Mouse (Mus musculus) embryonic facial prominence, embryonic 14.5 days (tissue): ENCODE measurements around the gene Dnah7c. TPM values are rescaled to one million over a fixed set of nuclear protein-coding genes. Genes with fewer than 3 reads are reported as not detected.
"Not testable (repeated sequence)": the region's sequence is repeated elsewhere in the genome, so short reads cannot be mapped to it uniquely, and the experiment has no call there.

Experiments used
- ATAC-seq: fragments of 200-750 bp; cut with Nextera tagmentation; 2 replicates; pipeline ENCODE4 v1.8.0; 2017; ENCODE audit warnings: low read depth, moderate number of reproducible peaks, moderate TSS enrichment
- DNase-seq: peaks from one replicate; pipeline ENCODE4 v3.0.0-alpha.2; 2015; ENCODE audit warnings: low spot score
- H3K27ac ChIP-seq: fragments of 300-500 bp; sonication (generic); replicated peaks from 2 replicates; pipeline ENCODE4 v1.5.1; 2014; ENCODE audit warnings: low read depth, mild to moderate bottlenecking, low read length, moderate library complexity
- H3K27me3 ChIP-seq: fragments of 300-500 bp; sonication (generic); replicated peaks from 2 replicates; pipeline ENCODE4 v1.6.1; 2014; ENCODE audit warnings: low read length; ENCODE audit not compliant: control insufficient read depth, insufficient read depth
- H3K36me3 ChIP-seq: fragments of 300-500 bp; sonication (generic); 2 replicates; pipeline ENCODE4 v1.6.1; 2014; ENCODE audit warnings: low read length, mixed read lengths; ENCODE audit not compliant: control insufficient read depth, insufficient read depth
- H3K4me1 ChIP-seq: fragments of 300-500 bp; sonication (generic); 2 replicates; pipeline ENCODE4 v1.6.1; 2014; ENCODE audit warnings: antibody characterized with exemption, low read length; ENCODE audit not compliant: control insufficient read depth, insufficient read depth
- H3K4me2 ChIP-seq: fragments of 300-500 bp; sonication (generic); 2 replicates; pipeline ENCODE4 v1.6.1; 2014; ENCODE audit warnings: low read depth, mild to moderate bottlenecking, low read length, moderate library complexity, mixed read lengths
- H3K4me3 ChIP-seq: fragments of 300-500 bp; sonication (generic); 2 replicates; pipeline ENCODE4 v1.5.1; 2014; ENCODE audit warnings: low read depth, mild to moderate bottlenecking, low read length
- H3K9ac ChIP-seq: fragments of 300-500 bp; sonication (generic); 2 replicates; pipeline ENCODE4 v1.6.1; 2014; ENCODE audit warnings: low read depth, mild to moderate bottlenecking, low read length, moderate library complexity, mixed read lengths
- H3K9me3 ChIP-seq: fragments of 300-500 bp; sonication (generic); 2 replicates; pipeline ENCODE4 v1.6.1; 2016; ENCODE audit warnings: low read length; ENCODE audit not compliant: control insufficient read depth
- WGBS: fragments of 180-500 bp; shearing (Covaris S2); extraction: QIAGEN DNeasy Blood & Tissue Kit; methylation state at CpG from one replicate; pipeline ENCODE4 v1.1.7; 2014; 5-methylcytosine and 5-hydroxymethylcytosine counted together
- polyA plus RNA-seq: library from polyadenylated mRNA; unstranded; fragments of >200 nt; fragmentation: Nextera tagmentation; extraction: Ambion mirVana; gene quantifications from 2 replicates; pipeline ENCODE4 v1.2.1, GENCODE M21; 2014

Gene Dnah7c
- polyA plus RNA-seq, 1 experiment from 2014 or later = 0.18 TPM

GRCm38 (mm10) chr1:46769318-46769717 is 343.9 kb downstream of the Dnah7c start:
- H3K27ac ChIP-seq, H3K4me3 ChIP-seq, H3K9me3 ChIP-seq, H3K36me3 ChIP-seq, H3K9ac ChIP-seq, H3K4me2 ChIP-seq, ATAC-seq, H3K27me3 ChIP-seq, H3K4me1 ChIP-seq: not testable (repeated sequence)
- DNase-seq = peak; percentile 4

- H3K9me3 ChIP-seq, H3K4me2 ChIP-seq, H3K4me3 ChIP-seq, H3K9ac ChIP-seq, H3K4me1 ChIP-seq, H3K27me3 ChIP-seq, ATAC-seq, H3K27ac ChIP-seq, H3K36me3 ChIP-seq, DNase-seq: not testable (repeated sequence)
- 85% methylated on average over 7 of the region's 7 CpGs for WGBS
These were observed 344.8 kb downstream of the Dnah7c start for GRCm38 (mm10) chr1:46770077-46770695.

GRCm38 (mm10) chr1:46782227-46782626 is 356.8 kb downstream of the Dnah7c start:
- H3K4me1 ChIP-seq, H3K27ac ChIP-seq, H3K4me3 ChIP-seq, H3K9ac ChIP-seq, H3K27me3 ChIP-seq, H3K36me3 ChIP-seq, H3K9me3 ChIP-seq, ATAC-seq, DNase-seq, H3K4me2 ChIP-seq: not testable (repeated sequence)
- 88% methylated on average over 4 of the region's 4 CpGs for WGBS

GRCm38 (mm10) chr1:46805074-46805473 is 379.7 kb downstream of the Dnah7c start:
- Histone ChIP-seq H3K27me3 (no peaks in the 10 kb centered on the region), H3K4me1 (no peaks in the 10 kb centered on the region), H3K4me2 (no peak overlapping the region), H3K27ac (no peak overlapping the region), H3K36me3 (peaks cover 4% of the 10 kb centered on the region; the same call in 1 of the 2 replicates), H3K4me3 (no peak overlapping the region), H3K9me3 (no peaks in the 10 kb centered on the region), H3K9ac (no peak overlapping the region)
- 80% methylated on average over 1 of the region's 1 CpGs for WGBS
- no peak for DNase-seq
- no peak; the same call in 1 of the 2 replicates for ATAC-seq

GRCm38 (mm10) chr1:46808630-46809029 is 383.2 kb downstream of the Dnah7c start:
- not testable (repeated sequence) for H3K27me3 ChIP-seq, H3K4me2 ChIP-seq, H3K4me3 ChIP-seq, DNase-seq, H3K4me1 ChIP-seq, H3K9me3 ChIP-seq, ATAC-seq, H3K9ac ChIP-seq, H3K27ac ChIP-seq
- H3K36me3 ChIP-seq = peaks cover 27% of the 10 kb centered on the region
- WGBS = 79% methylated on average over 4 of the region's 4 CpGs

- Histone ChIP-seq H3K9ac (no peak overlapping the region), H3K9me3 (no peaks in the 10 kb centered on the region), H3K4me3 (no peak overlapping the region), H3K4me1 (no peaks in the 10 kb centered on the region), H3K36me3 (peaks cover 58% of the 10 kb centered on the region), H3K27ac (no peak overlapping the region), H3K4me2 (no peak overlapping the region), H3K27me3 (no peaks in the 10 kb centered on the region)
- 95% methylated on average over 5 of the region's 5 CpGs for WGBS
- no peak for DNase-seq
- ATAC-seq = no peak
These were observed 392.5 kb downstream of the Dnah7c start for GRCm38 (mm10) chr1:46817934-46818333.

- Histone ChIP-seq H3K9me3 (no peaks in the 10 kb centered on the region), H3K27me3 (no peaks in the 10 kb centered on the region), H3K4me3 (no peak overlapping the region), H3K4me2 (no peak overlapping the region), H3K36me3 (peaks cover 74% of the 10 kb centered on the region), H3K27ac (no peak overlapping the region), H3K9ac (no peak overlapping the region), H3K4me1 (no peaks in the 10 kb centered on the region)
- ATAC-seq = no peak
- DNase-seq = no peak
- 88% methylated on average over 4 of the region's 4 CpGs for WGBS
These were observed 397.0 kb downstream of the Dnah7c start for GRCm38 (mm10) chr1:46822256-46822972.

GRCm38 (mm10) chr1:46830066-46830843 is 404.9 kb downstream of the Dnah7c start:
- DNase-seq = peak; percentile 56
- Histone ChIP-seq H3K9me3 (no peaks in the 10 kb centered on the region), H3K27ac (no peak overlapping the region), H3K36me3 (peaks cover 35% of the 10 kb centered on the region), H3K27me3 (no peaks in the 10 kb centered on the region), H3K4me3 (no peak overlapping the region), H3K4me1 (no peaks in the 10 kb centered on the region), H3K4me2 (no peak overlapping the region), H3K9ac (no peak overlapping the region)
- 72% methylated on average over 2 of the region's 2 CpGs for WGBS
- peak; percentile 67 for ATAC-seq
